Mouse (Mus musculus) ES-Bruce4 (cell line): Measurements from ENCODE around the gene Pcyt1b. TPM values are rescaled to one million over a fixed set of nuclear protein-coding genes. Genes with fewer than 3 reads are reported as not detected.

Experiments used
- H3K27ac ChIP-seq: 2 replicates; pipeline ENCODE4 v1.5.1; 2012; ENCODE audit warnings: low read length, inconsistent platforms; ENCODE audit not compliant: insufficient read depth
- H3K27me3 ChIP-seq: 2 replicates; pipeline ENCODE4 v1.6.1; 2012; ENCODE audit warnings: mild to moderate bottlenecking, low read length, inconsistent platforms; ENCODE audit not compliant: control insufficient read depth, poor library complexity, insufficient read depth, severe bottlenecking
- H3K36me3 ChIP-seq: 2 replicates; pipeline ENCODE4 v1.6.1; 2012; ENCODE audit warnings: inconsistent platforms, mild to moderate bottlenecking, low read length, moderate library complexity; ENCODE audit not compliant: control insufficient read depth, poor library complexity, insufficient read depth, severe bottlenecking
- H3K4me1 ChIP-seq: one replicate; pipeline ENCODE4 v1.8.1; 2011; ENCODE audit warnings: low read length; ENCODE audit not compliant: control insufficient read depth, insufficient read depth
- H3K4me3 ChIP-seq: 2 replicates; pipeline ENCODE4 v1.5.1; 2011; ENCODE audit warnings: low read depth, mild to moderate bottlenecking, low read length
- H3K9ac ChIP-seq: 2 replicates; pipeline ENCODE4 v1.6.1; 2012; ENCODE audit warnings: low read depth, mild to moderate bottlenecking, inconsistent platforms; ENCODE audit not compliant: poor library complexity, severe bottlenecking
- H3K9me3 ChIP-seq: replicated peaks from 2 replicates; pipeline ENCODE4 v1.6.1; 2012; ENCODE audit warnings: mild to moderate bottlenecking, low read length, inconsistent platforms; ENCODE audit not compliant: control insufficient read depth, poor library complexity, insufficient read depth, severe bottlenecking
- CTCF ChIP-seq: IDR thresholded peaks from one replicate; pipeline ENCODE4 v1.8.1; 2011; ENCODE audit warnings: low read depth, low read length
- EP300 ChIP-seq: IDR thresholded peaks from 2 replicates; pipeline ENCODE4 v1.6.1; 2011; ENCODE audit warnings: low read depth, low read length; ENCODE audit not compliant: insufficient read depth
- POLR2A ChIP-seq: IDR thresholded peaks from one replicate; pipeline ENCODE4 v1.8.1; 2011; ENCODE audit warnings: low read length; ENCODE audit not compliant: insufficient read depth
- polyA plus RNA-seq: library from polyadenylated mRNA; stranded (reverse); fragments of >200 nt; gene quantifications from 2 replicates; pipeline ENCODE4 v1.2.4, GENCODE M21; 2011; ENCODE audit warnings: low read depth; ENCODE audit not compliant: missing spikeins, insufficient read depth, insufficient read length

Gene Pcyt1b
- polyA plus RNA-seq, 1 experiment = 11.6 TPM

DNA sequence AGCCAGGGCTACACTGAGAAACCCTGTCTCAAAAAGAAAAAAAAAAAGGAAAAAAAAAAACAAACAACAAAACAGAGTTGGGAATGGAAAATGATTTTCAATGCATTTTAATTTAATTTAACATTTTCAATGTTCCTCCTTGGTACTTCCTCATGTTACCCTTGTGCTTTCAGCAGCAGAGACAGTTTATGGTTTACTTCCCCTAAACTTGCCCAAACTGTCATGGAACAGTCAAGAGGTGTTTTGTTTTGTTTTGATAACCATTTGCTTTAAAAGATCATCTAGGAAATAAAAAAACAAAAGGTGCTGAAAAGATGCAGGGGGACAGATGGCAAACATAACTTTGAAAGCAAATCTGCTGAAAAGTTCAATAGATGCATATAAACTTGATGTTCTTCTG lies 10.6 kb upstream of the Pcyt1b start:
- Histone ChIP-seq H3K9ac (no peak overlapping the region), H3K36me3 (no peaks in the 10 kb centered on the region), H3K4me1 (no peaks in the 10 kb centered on the region), H3K9me3 (no peaks in the 10 kb centered on the region), H3K4me3 (no peak overlapping the region), H3K27ac (no peak overlapping the region), H3K27me3 (no peaks in the 10 kb centered on the region)
- TF ChIP-seq EP300 (no peak), POLR2A (no peak), CTCF (no peak)

DNA sequence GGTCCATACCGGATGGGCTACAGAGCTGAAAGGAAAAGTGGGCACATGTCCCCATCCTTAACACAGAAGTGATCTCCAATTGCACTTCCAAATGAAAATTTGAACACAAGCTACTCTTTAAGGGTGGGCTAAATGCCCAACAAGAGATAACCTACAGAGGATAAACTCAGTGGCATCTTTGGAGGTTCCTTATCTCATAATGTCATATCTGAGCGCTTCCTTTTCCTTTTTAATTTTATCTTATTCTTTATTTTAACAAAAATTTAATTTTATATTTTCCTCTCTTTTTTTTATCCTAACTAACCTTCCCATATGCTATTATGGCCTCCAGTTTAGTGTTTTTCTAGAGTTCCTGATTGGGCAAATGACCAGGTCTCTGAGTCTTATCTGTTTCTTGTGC lies 3.9 kb upstream of the Pcyt1b start:
- H3K9me3 ChIP-seq = no peaks in the 10 kb centered on the region
- no peaks in the 10 kb centered on the region for H3K27me3 ChIP-seq
- H3K4me1 ChIP-seq = no peaks in the 10 kb centered on the region
- H3K36me3 ChIP-seq = no peaks in the 10 kb centered on the region
- no peak overlapping the region for H3K27ac ChIP-seq
- H3K9ac ChIP-seq = no peak overlapping the region
- no peak overlapping the region for H3K4me3 ChIP-seq
- no peak for TF ChIP-seq POLR2A
- no peak for TF ChIP-seq CTCF
- TF ChIP-seq EP300 = no peak

GRCm38 (mm10) chrX:93655153-93655552 lies 490 bp downstream of the Pcyt1b start:
- Histone ChIP-seq H3K27ac (no peak overlapping the region), H3K4me1 (no peaks in the 10 kb centered on the region), H3K4me3 (no peak overlapping the region), H3K9ac (no peak overlapping the region), H3K36me3 (no peaks in the 10 kb centered on the region), H3K27me3 (no peaks in the 10 kb centered on the region), H3K9me3 (no peaks in the 10 kb centered on the region)
- TF ChIP-seq CTCF = no peak
- no peak for TF ChIP-seq POLR2A
- TF ChIP-seq EP300 = no peak

- Histone ChIP-seq H3K4me1 (peaks cover 1% of the 10 kb centered on the region), H3K27me3 (no peaks in the 10 kb centered on the region)
These were observed 9.4 kb downstream of the Pcyt1b start for GRCm38 (mm10) chrX:93663919-93664586.

GRCm38 (mm10) chrX:93664787-93665186 lies 10.1 kb downstream of the Pcyt1b start:
- H3K36me3 ChIP-seq = no peaks in the 10 kb centered on the region
- H3K27me3 ChIP-seq = no peaks in the 10 kb centered on the region
- H3K4me3 ChIP-seq = no peak overlapping the region
- peaks cover 1% of the 10 kb centered on the region for H3K4me1 ChIP-seq
- no peak overlapping the region for H3K9ac ChIP-seq
- no peaks in the 10 kb centered on the region for H3K9me3 ChIP-seq
- TF ChIP-seq EP300 = no peak
- no peak for TF ChIP-seq CTCF
- no peak overlapping the region; the same call in 1 of the 2 replicates for H3K27ac ChIP-seq

More at GRCm38 (mm10) chrX:93663919-93664586, 9.4 kb downstream of the Pcyt1b start:
- Histone ChIP-seq H3K4me3 (no peak overlapping the region), H3K9me3 (no peaks in the 10 kb centered on the region), H3K36me3 (no peaks in the 10 kb centered on the region), H3K27ac (no peak overlapping the region), H3K9ac (no peak overlapping the region)
- TF ChIP-seq POLR2A = no peak
- no peak for TF ChIP-seq CTCF
- TF ChIP-seq EP300 = no peak

DNA sequence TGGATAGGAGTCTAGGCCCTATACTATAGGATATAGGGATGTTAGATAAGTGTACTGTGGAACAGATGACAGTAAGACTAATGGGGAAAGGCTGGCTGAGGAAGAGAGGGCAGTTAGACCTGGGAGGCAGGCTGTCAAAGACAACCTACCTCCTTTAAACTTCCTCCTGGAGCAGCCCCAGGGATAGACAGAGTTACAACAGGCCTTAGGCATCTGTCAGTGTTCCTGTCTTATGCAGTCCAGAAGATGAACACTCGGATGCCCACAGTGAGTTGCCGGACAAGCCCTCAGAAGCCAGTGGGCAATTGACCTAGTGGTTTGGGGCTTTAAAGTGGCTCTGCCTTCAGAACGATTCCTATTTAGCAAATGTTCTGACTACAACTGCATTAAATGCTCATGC lies 19.8 kb downstream of the Pcyt1b start:
- peak overlapping the region; percentile 3; the same call in 1 of the 2 replicates for H3K4me3 ChIP-seq
- H3K9me3 ChIP-seq = no peaks in the 10 kb centered on the region
- H3K27me3 ChIP-seq = no peaks in the 10 kb centered on the region
- no peaks in the 10 kb centered on the region for H3K36me3 ChIP-seq
- H3K27ac ChIP-seq = peak overlapping the region; percentile 51
- peaks cover 1% of the 10 kb centered on the region for H3K4me1 ChIP-seq
- no peak overlapping the region for H3K9ac ChIP-seq
- no peak for TF ChIP-seq EP300
